Mouse (Mus musculus): ENCODE data around the gene Ggta1. TPM values are rescaled to one million over a fixed set of nuclear protein-coding genes. Genes with fewer than 3 reads are reported as not detected.

Ggta1 gene
- polyA plus RNA-seq, 1 experiment = 6.1 TPM

DNA sequence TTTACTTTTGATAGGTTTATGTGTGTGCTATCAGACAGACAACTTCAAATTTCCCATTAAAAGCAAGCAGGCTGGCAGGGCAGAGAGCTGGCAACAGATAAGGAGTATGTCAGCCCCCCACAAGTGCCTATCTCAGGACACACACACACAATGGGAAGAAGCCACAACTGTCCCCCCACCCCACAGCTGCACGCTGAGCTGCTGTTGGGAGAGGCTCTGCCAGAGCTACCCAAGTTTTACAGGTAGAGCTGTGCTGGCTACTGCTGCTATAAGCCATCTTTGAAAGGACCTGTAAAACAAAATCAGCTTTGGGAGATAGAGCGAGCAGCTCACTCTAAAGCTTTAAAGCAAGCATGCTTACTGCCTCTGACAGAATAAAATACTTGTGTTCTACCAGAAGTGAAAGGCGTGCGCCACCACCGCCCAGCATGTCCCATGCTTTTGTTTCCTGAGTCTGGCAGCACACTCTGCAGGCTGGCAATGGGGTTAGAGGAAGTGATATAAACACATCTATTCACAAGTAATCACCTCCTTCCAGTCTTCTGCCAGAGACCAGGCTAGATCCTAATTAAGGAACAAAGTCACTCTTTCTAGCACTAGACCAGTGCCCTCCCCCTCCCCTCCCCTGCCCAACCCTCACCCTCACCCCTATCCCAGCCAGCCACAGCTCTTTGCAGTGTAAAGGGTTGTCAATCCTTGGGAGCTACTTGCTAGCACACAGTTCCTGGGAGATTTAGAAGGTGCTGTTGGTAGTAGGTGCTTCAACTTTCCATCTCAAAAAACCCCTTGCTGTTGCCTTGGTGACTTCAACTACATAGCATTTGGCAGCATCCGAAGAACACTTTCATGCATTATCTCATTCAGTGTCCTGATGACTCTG lies 43.5 kb upstream of the Ggta1 start:
- no peak for TF ChIP-seq POLR2A (IDR thresholded peaks at IDR 0.05; ENCODE audit: low read depth, low read length)
- no peak for TF ChIP-seq CTCF (conservative IDR thresholded peaks at IDR 0.05; ENCODE audit: insufficient read depth, insufficient read length, low read depth, low read length)
- no peak overlapping the region for H3K27ac ChIP-seq (ENCODE audit: insufficient read depth, low read depth, low read length)
- no peaks in the 10 kb centered on the region for H3K27me3 ChIP-seq (replicated peaks; ENCODE audit: control insufficient read depth, insufficient read depth, low read length)
- peak; percentile 31 for DNase-seq
- H3K4me1 ChIP-seq (ENCODE audit: control insufficient read depth, insufficient read depth, low read length) = peaks cover 5% of the 10 kb centered on the region
- WGBS = 75% methylated on average over 6 of the region's 6 CpGs
- no peaks in the 10 kb centered on the region for H3K36me3 ChIP-seq (ENCODE audit: control insufficient read depth, insufficient read depth, low read length)
- H3K4me3 ChIP-seq (ENCODE audit: insufficient read depth, low read depth, low read length) = no peak overlapping the region

GRCm38 (mm10) chr2:35505519-35506286 lies 42.7 kb upstream of the Ggta1 start:
- 89% methylated on average over 6 of the region's 6 CpGs for WGBS
- no peak for DNase-seq
- Histone ChIP-seq H3K4me1 (ENCODE audit: control insufficient read depth, insufficient read depth, low read length) (peaks cover 5% of the 10 kb centered on the region), H3K36me3 (ENCODE audit: control insufficient read depth, insufficient read depth, low read length) (no peaks in the 10 kb centered on the region), H3K4me3 (ENCODE audit: insufficient read depth, low read depth, low read length) (no peak overlapping the region), H3K27ac (ENCODE audit: insufficient read depth, low read depth, low read length) (no peak overlapping the region), H3K27me3 (replicated peaks; ENCODE audit: control insufficient read depth, insufficient read depth, low read length) (no peaks in the 10 kb centered on the region)
- no peak for TF ChIP-seq POLR2A (IDR thresholded peaks at IDR 0.05; ENCODE audit: low read depth, low read length)
- TF ChIP-seq CTCF (conservative IDR thresholded peaks at IDR 0.05; ENCODE audit: insufficient read depth, insufficient read length, low read depth, low read length) = no peak

- H3K36me3 ChIP-seq (ENCODE audit: control insufficient read depth, insufficient read depth, low read length) = no peaks in the 10 kb centered on the region
- H3K27ac ChIP-seq (ENCODE audit: insufficient read depth, low read depth, low read length) = no peak overlapping the region
- TF ChIP-seq CTCF (conservative IDR thresholded peaks at IDR 0.05; ENCODE audit: insufficient read depth, insufficient read length, low read depth, low read length) (no peak), POLR2A (IDR thresholded peaks at IDR 0.05; ENCODE audit: low read depth, low read length) (no peak)
- no peak overlapping the region for H3K4me3 ChIP-seq (ENCODE audit: insufficient read depth, low read depth, low read length)
- no peaks in the 10 kb centered on the region for H3K27me3 ChIP-seq (replicated peaks; ENCODE audit: control insufficient read depth, insufficient read depth, low read length)
- DNase-seq = no peak
- 78% methylated on average over 7 of the region's 7 CpGs for WGBS
- peaks cover 3% of the 10 kb centered on the region for H3K4me1 ChIP-seq (ENCODE audit: control insufficient read depth, insufficient read depth, low read length)
These were observed 41.4 kb upstream of the Ggta1 start for GRCm38 (mm10) chr2:35504417-35504776.

GRCm38 (mm10) chr2:35503723-35504416 lies 40.8 kb upstream of the Ggta1 start:
- H3K36me3 ChIP-seq (ENCODE audit: control insufficient read depth, insufficient read depth, low read length) = no peaks in the 10 kb centered on the region
- DNase-seq = no peak
- 59% methylated on average over 8 of the region's 8 CpGs for WGBS
- H3K4me3 ChIP-seq (ENCODE audit: insufficient read depth, low read depth, low read length) = no peak overlapping the region
- no peak overlapping the region for H3K27ac ChIP-seq (ENCODE audit: insufficient read depth, low read depth, low read length)
- H3K27me3 ChIP-seq (replicated peaks; ENCODE audit: control insufficient read depth, insufficient read depth, low read length) = no peaks in the 10 kb centered on the region
- no peaks in the 10 kb centered on the region for H3K4me1 ChIP-seq (ENCODE audit: control insufficient read depth, insufficient read depth, low read length)
- TF ChIP-seq CTCF (conservative IDR thresholded peaks at IDR 0.05; ENCODE audit: insufficient read depth, insufficient read length, low read depth, low read length) = no peak

DNA sequence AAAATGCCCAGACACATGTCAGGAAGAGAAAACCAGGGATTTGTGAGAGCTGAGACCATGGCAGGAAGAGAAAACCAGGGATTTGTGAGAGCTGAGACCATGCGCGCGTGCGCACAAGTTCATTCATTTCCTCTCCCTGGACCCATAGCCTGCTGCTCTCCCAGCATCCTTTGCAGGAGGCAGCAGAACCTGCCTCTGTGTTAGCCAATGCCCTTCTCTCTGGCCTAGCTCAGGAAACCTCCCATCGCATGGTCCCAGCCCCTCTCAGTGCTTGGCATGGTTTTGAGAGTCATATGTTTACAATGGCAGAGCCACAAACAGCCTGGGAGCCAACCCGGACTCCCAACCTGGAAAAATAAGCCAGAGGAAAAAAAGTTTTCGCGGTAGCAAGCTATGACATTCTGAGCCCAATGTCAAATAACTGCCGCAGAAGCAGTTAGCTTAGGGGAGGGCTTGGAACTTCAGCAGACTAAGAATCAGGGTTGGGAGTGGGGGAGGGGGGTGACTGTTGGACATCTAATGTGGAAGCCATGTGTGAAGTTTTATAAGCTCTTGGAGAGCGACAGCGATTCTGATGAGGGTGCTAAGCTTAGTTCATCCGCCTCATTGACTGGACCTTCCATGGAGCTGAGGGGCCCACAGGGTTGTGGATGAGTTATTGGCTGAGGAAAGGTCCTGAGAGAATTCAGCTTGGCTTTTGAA lies 40.1 kb upstream of the Ggta1 start:
- WGBS = 73% methylated on average over 12 of the region's 12 CpGs
- H3K27ac ChIP-seq (ENCODE audit: insufficient read depth, low read depth, low read length) = no peak overlapping the region
- no peak for TF ChIP-seq POLR2A (IDR thresholded peaks at IDR 0.05; ENCODE audit: low read depth, low read length)
- no peak for TF ChIP-seq CTCF (conservative IDR thresholded peaks at IDR 0.05; ENCODE audit: insufficient read depth, insufficient read length, low read depth, low read length)

DNA sequence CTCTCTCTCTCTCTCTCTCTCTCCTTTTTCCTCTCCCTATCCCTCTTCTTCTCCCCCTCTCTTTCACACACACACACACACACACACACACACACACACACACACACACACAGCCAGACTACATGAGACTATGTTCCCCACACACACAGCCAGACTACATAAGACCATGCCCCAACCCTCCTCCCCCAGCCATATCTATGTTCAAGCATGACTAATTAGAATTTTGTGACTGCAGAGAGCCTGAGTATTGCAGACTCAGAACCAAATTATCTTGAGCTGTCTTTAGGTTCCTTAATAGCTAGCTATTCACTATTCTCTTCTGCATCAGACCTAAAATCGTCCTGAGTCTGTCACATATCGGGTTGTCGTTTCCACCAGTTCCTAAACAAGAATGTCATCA lies 39.5 kb upstream of the Ggta1 start:
- no peak overlapping the region for H3K4me3 ChIP-seq (ENCODE audit: insufficient read depth, low read depth, low read length)
- no peaks in the 10 kb centered on the region for H3K36me3 ChIP-seq (ENCODE audit: control insufficient read depth, insufficient read depth, low read length)
- TF ChIP-seq POLR2A (IDR thresholded peaks at IDR 0.05; ENCODE audit: low read depth, low read length) = no peak
- TF ChIP-seq CTCF (conservative IDR thresholded peaks at IDR 0.05; ENCODE audit: insufficient read depth, insufficient read length, low read depth, low read length) = no peak
- H3K27me3 ChIP-seq (replicated peaks; ENCODE audit: control insufficient read depth, insufficient read depth, low read length) = no peaks in the 10 kb centered on the region
- no peaks in the 10 kb centered on the region for H3K4me1 ChIP-seq (ENCODE audit: control insufficient read depth, insufficient read depth, low read length)
- no peak for DNase-seq
- WGBS = 88% methylated on average over 3 of the region's 3 CpGs
- H3K27ac ChIP-seq (ENCODE audit: insufficient read depth, low read depth, low read length) = no peak overlapping the region

More for the DNA sequence above, 40.1 kb upstream of the Ggta1 start:
- Histone ChIP-seq H3K27me3 (replicated peaks; ENCODE audit: control insufficient read depth, insufficient read depth, low read length) (no peaks in the 10 kb centered on the region), H3K4me3 (ENCODE audit: insufficient read depth, low read depth, low read length) (no peak overlapping the region), H3K36me3 (ENCODE audit: control insufficient read depth, insufficient read depth, low read length) (no peaks in the 10 kb centered on the region), H3K4me1 (ENCODE audit: control insufficient read depth, insufficient read depth, low read length) (no peaks in the 10 kb centered on the region)
- no peak for DNase-seq
